Mouse (Mus musculus) heart, postnatal 0 days (tissue): Measurements from ENCODE around the gene Ube4b. TPM values are rescaled to one million over a fixed set of nuclear protein-coding genes. Genes with fewer than 3 reads are reported as not detected.
A peak's percentile ranks its signal among the peaks of the same experiment; 100 is the strongest.

Experiments used
- ATAC-seq: fragments of 200-750 bp; cut with Nextera tagmentation; 2 replicates; pipeline ENCODE4 v1.8.0; 2017; ENCODE audit warnings: low read depth, moderate number of reproducible peaks, moderate library complexity; ENCODE audit not compliant: insufficient read depth
- DNase-seq: peaks from one replicate; pipeline ENCODE4 v3.0.0-alpha.2; 2016; ENCODE audit warnings: low spot score
- H3K27ac ChIP-seq: fragments of 300-500 bp; sonication (generic); 2 replicates; pipeline ENCODE4 v1.5.1; 2014; ENCODE audit warnings: low read depth, mild to moderate bottlenecking
- H3K27me3 ChIP-seq: fragments of 300-500 bp; sonication (generic); 2 replicates; pipeline ENCODE4 v1.6.1; 2014; ENCODE audit warnings: low read length, mixed read lengths; ENCODE audit not compliant: control insufficient read depth, insufficient read depth
- H3K36me3 ChIP-seq: fragments of 300-500 bp; sonication (generic); replicated peaks from 2 replicates; pipeline ENCODE4 v1.6.1; 2014; ENCODE audit warnings: low read length, mixed read lengths; ENCODE audit not compliant: control insufficient read depth, insufficient read depth
- H3K4me1 ChIP-seq: fragments of 300-500 bp; sonication (generic); 2 replicates; pipeline ENCODE4 v1.6.1; 2014; ENCODE audit warnings: antibody characterized with exemption; ENCODE audit not compliant: control insufficient read depth, insufficient read depth
- H3K4me2 ChIP-seq: fragments of 300-500 bp; sonication (generic); 2 replicates; pipeline ENCODE4 v1.6.1; 2014; ENCODE audit warnings: low read depth, mild to moderate bottlenecking, low read length, moderate library complexity
- H3K4me3 ChIP-seq: fragments of 300-500 bp; sonication (generic); 2 replicates; pipeline ENCODE4 v1.5.1; 2014; ENCODE audit warnings: low read depth, low read length
- H3K9ac ChIP-seq: fragments of 300-500 bp; sonication (generic); replicated peaks from 2 replicates; pipeline ENCODE4 v1.6.1; 2014; ENCODE audit warnings: low read depth, low read length, mixed read lengths
- H3K9me3 ChIP-seq: fragments of 300-500 bp; sonication (generic); replicated peaks from 2 replicates; pipeline ENCODE4 v1.6.1; 2016; ENCODE audit warnings: low read length; ENCODE audit not compliant: control insufficient read depth
- CTCF ChIP-seq: IDR thresholded peaks from 2 replicates; pipeline ENCODE4 v1.5.1; 2016; ENCODE audit warnings: antibody characterized with exemption, control low read depth, low read depth
- EP300 ChIP-seq: IDR thresholded peaks from 2 replicates; pipeline ENCODE4 v1.6.1; 2016; ENCODE audit warnings: antibody characterized with exemption, low read depth
- WGBS: fragments of 180-500 bp; shearing (Covaris S2); extraction: QIAGEN DNeasy Blood & Tissue Kit; methylation state at CpG from one replicate; pipeline ENCODE4 v1.1.7; 2014; 5-methylcytosine and 5-hydroxymethylcytosine counted together
- polyA plus RNA-seq: library from polyadenylated mRNA; unstranded; fragments of >200 nt; fragmentation: Nextera tagmentation; extraction: Ambion mirVana; gene quantifications from 2 replicates; pipeline ENCODE4 v1.2.1, GENCODE M21; 2015
- total RNA-seq: library from RNA; depleted of rRNA; stranded (reverse); fragments of >200 nt; gene quantifications from 2 replicates; pipeline ENCODE4 v1.2.3, GENCODE M21; 2014; ENCODE audit warnings: low replicate concordance

The Ube4b gene
- total and polyA plus RNA-seq, 2 experiments from 2014 or later, result 20.2 to 56.4 TPM

DNA sequence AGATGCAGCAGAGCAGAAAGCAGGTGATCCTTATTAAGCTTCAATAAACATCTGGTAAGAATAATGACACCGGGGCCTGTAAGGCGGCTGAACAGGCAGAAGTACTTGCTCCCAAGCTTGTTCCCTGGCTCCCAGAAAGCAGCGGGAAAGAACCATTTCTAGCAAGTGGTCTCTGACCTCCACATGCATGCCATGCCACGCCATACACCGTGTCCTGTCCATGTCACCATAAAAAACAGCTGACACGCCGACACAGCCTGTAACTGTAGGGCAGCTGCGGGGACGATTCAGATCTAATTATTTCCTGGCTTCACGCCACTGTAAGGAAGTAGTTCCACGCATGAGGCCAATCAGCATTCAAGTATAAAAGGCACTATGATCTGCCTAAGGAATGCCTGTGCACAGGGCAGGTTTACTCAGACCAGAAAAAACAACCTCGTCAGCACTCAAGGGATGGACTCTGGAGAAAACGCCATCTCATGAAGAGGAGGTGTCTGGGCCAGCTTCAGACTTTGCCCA lies 10.8 kb downstream of the Ube4b start:
- TF ChIP-seq CTCF, result no peak
- TF ChIP-seq EP300, result no peak
- ATAC-seq (peak; percentile 19; the same call in 1 of the 2 replicates), DNase-seq (no peak)
- 0 out of 2 replicates have a peak, but pooled peaks cover 6% of the 10 kb centered on the region for H3K36me3 ChIP-seq
- H3K4me2 ChIP-seq, result peak overlapping the region; percentile 14; the same call in 1 of the 2 replicates
- no peaks in the 10 kb centered on the region for H3K27me3 ChIP-seq
- 23% methylated on average over 13 of the region's 13 CpGs for WGBS
- no peaks in the 10 kb centered on the region for H3K9me3 ChIP-seq
- H3K4me1 ChIP-seq, result peaks cover 35% of the 10 kb centered on the region
- H3K27ac ChIP-seq, result peak overlapping the region; percentile 39
- no peak overlapping the region for H3K9ac ChIP-seq
- H3K4me3 ChIP-seq, result no peak overlapping the region

DNA sequence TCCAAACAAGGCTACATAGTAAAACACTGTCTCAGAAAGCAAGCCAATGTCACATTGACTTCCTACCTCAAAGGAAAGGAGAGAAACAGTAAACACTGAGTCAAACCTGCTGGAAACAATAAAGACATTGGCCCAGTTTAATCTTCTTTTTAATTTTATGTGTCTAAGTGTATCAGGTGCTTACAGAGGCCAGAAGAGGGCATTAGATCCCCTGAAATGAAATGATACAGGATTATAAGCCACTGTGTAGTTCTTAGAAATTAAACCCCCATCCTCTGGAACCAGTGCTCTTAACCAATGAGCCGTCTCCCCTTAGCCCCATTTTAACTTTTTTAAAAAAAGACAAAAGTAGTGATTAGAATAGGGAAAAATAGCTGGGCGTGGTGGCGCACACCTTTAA lies 12.3 kb downstream of the Ube4b start:
- no peaks in the 10 kb centered on the region for H3K27me3 ChIP-seq
- TF ChIP-seq CTCF (peak; percentile 27; the same call in 1 of the 2 replicates), EP300 (no peak)

DNA sequence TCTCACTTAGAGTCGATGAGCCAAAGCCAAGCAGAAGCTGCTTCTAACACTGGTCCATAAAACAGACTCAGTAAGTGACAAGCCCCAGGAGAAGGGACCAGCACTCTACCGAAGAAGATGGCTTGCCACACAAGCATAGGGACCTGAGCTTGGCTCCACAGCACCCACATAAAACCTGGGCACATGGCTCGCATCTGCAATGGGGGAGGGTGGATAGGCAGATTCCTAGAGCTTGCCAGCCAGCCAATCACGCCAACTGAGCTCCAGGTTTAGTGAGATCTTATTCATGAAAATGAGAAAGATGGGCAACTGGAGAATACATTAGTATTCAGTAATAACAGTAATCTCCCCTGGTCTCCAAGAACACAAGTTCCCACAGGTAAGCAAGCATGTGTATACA lies 16.8 kb downstream of the Ube4b start:
- no peak overlapping the region for H3K9ac ChIP-seq
- no peaks in the 10 kb centered on the region for H3K27me3 ChIP-seq
- TF ChIP-seq EP300 (no peak), CTCF (no peak)
- 0 out of 2 replicates have a peak, but pooled peaks cover 4% of the 10 kb centered on the region for H3K4me1 ChIP-seq
- H3K36me3 ChIP-seq, result peaks cover 19% of the 10 kb centered on the region
- H3K27ac ChIP-seq, result no peak overlapping the region
- WGBS, result 86% methylated on average over 4 of the region's 4 CpGs
- H3K4me3 ChIP-seq, result no peak overlapping the region
- no peaks in the 10 kb centered on the region for H3K9me3 ChIP-seq
- no peak for DNase-seq
- no peak overlapping the region for H3K4me2 ChIP-seq
- ATAC-seq, result no peak

More for the DNA sequence above, 12.3 kb downstream of the Ube4b start:
- Histone ChIP-seq H3K36me3 (peaks cover 15% of the 10 kb centered on the region), H3K9ac (no peak overlapping the region), H3K27ac (no peak overlapping the region), H3K9me3 (no peaks in the 10 kb centered on the region), H3K4me2 (no peak overlapping the region), H3K4me3 (no peak overlapping the region), H3K4me1 (peaks cover 35% of the 10 kb centered on the region)
- 90% methylated on average over 3 of the region's 3 CpGs for WGBS
- ATAC-seq, result no peak
- no peak for DNase-seq

DNA sequence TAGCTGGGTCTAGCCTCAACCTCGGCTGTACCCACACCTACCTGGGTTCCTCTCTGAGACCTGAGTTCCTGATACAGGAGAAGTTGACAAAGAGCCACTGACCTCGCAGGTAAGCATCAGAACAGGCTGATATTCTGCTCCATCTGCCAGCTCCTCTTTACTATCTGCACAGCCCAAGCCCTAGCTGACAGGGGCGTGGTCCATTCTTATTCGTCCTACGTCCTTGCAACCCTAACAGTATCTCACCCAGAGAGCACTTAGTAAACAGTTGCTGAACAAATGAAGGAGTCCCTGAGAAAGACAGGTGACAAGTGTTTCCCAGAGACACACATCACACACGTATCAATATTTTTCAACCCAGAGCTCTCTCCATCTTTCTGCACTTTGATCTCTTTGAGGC lies 18.2 kb downstream of the Ube4b start:
- peaks cover 13% of the 10 kb centered on the region; the same call in 1 of the 2 replicates for H3K4me1 ChIP-seq
- peaks cover 19% of the 10 kb centered on the region for H3K36me3 ChIP-seq
- no peak for ATAC-seq
- DNase-seq, result no peak
- H3K9me3 ChIP-seq, result no peaks in the 10 kb centered on the region
- H3K27ac ChIP-seq, result no peak overlapping the region
- H3K9ac ChIP-seq, result no peak overlapping the region
- WGBS, result 85% methylated on average over 6 of the region's 6 CpGs
- no peak overlapping the region for H3K4me2 ChIP-seq
- TF ChIP-seq CTCF (no peak), EP300 (no peak)
- H3K27me3 ChIP-seq, result no peaks in the 10 kb centered on the region
- no peak overlapping the region for H3K4me3 ChIP-seq

DNA sequence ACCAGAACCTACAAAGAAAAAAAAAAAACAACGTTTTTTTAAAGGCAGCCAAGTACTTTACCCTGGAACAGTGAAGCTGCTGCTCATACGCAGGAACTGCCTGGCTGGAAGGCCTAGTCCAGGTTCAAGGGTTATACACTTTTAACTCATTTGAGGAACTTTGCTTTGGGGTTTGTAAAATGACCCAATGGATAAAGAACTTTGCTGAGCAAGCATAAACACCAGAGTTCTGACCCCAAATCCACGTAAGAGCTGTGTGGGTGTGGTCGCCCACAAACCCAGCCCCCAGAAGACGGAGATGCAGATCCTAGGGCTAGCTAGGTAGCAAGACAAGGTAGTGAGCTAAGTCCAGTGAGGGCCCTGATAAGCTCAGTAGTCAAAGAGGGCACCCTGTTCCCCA lies 19.1 kb downstream of the Ube4b start:
- ATAC-seq, result no peak
- no peak overlapping the region for H3K4me2 ChIP-seq
- DNase-seq, result no peak
- H3K27me3 ChIP-seq, result no peaks in the 10 kb centered on the region
- no peak overlapping the region for H3K9ac ChIP-seq
- peaks cover 17% of the 10 kb centered on the region for H3K36me3 ChIP-seq
- H3K4me1 ChIP-seq, result peaks cover 19% of the 10 kb centered on the region; the same call in 1 of the 2 replicates
- TF ChIP-seq EP300, result no peak
- TF ChIP-seq CTCF, result no peak
- no peak overlapping the region for H3K27ac ChIP-seq
- H3K9me3 ChIP-seq, result no peaks in the 10 kb centered on the region
- WGBS, result 77% methylated on average over 5 of the region's 5 CpGs
- no peak overlapping the region for H3K4me3 ChIP-seq
